Mouse (Mus musculus) NIH3T3 (cell line): ENCODE data around the gene Gm17631.
A peak's percentile ranks its signal among the peaks of the same experiment; 100 is the strongest.
"Not testable (repeated sequence)": the region's sequence is repeated elsewhere in the genome, so short reads cannot be mapped to it uniquely, and the experiment has no call there.

Source experiments
- DNase-seq: peaks from one replicate; pipeline ENCODE4 v3.0.0-alpha.2; 2012; ENCODE audit warnings: low read depth

Gene Gm17631

DNA sequence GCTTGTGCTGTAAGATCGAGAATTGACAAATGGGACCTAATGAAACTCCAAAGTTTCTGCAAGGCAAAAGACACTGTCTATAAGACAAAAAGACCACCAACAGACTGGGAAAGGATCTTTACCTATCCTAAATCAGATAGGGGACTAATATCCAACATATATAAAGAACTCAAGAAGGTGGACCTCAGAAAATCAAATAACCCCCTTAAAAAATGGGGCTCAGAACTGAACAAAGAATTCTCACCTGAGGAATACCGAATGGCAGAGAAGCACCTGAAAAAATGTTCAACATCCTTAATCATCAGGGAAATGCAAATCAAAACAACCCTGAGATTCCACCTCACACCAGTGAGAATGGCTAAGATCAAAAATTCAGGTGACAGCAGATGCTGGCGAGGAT is at the start of gene Gm17631:
Gene Gm17631 (plus strand): TSS at position 301 of the 400 bp plus-strand sequence.
- not testable (repeated sequence) for DNase-seq

DNA sequence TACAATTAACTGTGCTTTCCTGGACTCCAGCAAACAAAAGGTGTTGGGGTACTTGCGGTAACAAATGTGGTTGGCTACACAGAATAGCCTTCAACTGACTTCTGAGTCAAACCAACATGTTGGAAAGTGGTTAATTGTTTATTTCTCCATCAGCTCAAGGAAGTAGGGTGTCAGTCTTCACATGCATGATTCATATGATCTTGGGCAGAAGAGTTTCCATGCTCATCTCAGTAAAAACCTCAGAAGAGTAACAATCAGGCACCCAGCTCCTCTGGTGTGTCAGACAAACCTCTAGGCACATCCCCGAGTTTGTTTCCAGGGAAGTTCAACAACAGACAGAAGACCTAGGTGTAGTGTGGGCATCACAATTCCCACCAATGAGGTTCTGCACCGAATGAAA is 44.7 kb upstream of the Gm17631 start:
- DNase-seq, result no peak

GRCm38 (mm10) chr6:129824004-129824403 is 38.4 kb upstream of the Gm17631 start:
- no peak for DNase-seq

- DNase-seq, result peak; percentile 41
These were observed 36.9 kb upstream of the Gm17631 start for GRCm38 (mm10) chr6:129825559-129825958.

DNA sequence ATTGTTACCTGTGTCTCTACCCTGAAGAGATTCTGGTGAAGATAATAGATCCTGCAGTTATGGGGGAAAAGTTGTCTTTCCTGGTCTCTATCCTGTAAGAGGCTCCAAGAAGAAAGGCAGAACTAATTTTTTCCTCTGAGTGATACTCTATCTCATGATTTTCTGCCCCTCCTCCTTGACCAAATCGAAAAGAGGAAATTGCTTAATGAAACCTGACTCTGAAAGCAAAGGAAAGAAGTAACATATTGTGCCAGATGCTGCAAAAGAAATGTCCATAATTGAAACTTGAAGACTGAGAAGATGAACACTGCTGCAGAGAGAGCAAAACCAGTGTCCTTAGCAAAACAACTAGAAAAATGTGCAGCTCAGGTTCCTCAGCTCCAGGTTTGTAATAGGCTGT is 14.1 kb downstream of the Gm17631 start, which contains the start of gene Klra17:
Gene Klra17 (minus strand): TSS at position 124 of the 400 bp plus-strand sequence.
- DNase-seq, result peak; percentile 10

DNA sequence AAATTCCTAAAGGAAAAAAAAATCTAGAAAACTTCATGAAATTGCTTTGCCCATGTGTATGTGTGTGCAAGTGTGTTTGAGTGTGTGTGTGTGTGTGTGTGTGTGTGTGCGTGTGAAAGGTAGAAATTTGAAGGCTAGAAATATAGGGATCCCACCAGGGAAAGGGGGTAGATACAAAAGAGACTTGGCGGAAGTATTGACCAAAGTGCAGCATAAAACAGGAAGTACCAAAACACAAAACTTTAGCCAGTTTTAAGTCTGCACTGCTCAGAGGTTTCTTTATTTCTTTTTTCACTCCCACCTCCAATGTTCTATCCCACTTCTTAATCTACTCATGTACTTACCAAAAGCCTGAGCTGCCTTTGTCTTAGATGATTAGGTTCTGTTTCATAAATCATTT is 20.1 kb downstream of the Gm17631 start:
- DNase-seq, result no peak
